19 mouse cellular contexts compared by ENCODE assay signal in the genomic region with DNA sequence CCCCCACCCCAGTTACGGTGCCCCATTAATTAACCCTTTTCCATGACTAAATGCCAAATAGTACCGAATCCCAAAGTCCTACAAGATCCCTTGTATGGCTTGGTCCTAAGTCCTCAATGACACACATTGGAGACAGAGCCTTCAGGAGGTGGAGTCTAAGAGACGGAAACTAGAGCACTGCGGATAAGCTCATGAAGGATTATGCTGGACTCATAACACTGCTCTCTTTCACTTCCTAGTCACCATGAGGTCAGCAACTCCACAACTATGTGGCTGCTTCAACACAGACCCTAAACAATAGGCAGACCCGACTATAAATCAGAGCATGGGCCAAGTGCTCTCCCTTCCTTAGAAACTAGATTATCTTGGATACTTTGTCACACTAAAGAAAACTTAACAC.
DNase-seq lines count a peak whose midpoint lies in the region; ATAC-seq and TF ChIP-seq lines count a peak whose summit lies in the region.
"Had no signal": no experiment of that assay in that cellular context is flagged by ENCODE, and none has a peak within 500 bp of the region (broad histone marks: within the 10 kb centered on the region; RNA-seq: fewer than 3 reads in every experiment).

No protein-coding gene starts in this region.

- no peaks in the 10 kb centered on the region for H3K27me3 ChIP-seq in liver, adult 2 months (ENCODE audit: control insufficient read depth, insufficient read depth, low read length)
- H3K27me3 ChIP-seq in liver, postnatal 0 days (ENCODE audit: insufficient read depth, low read length) = no peaks in the 10 kb centered on the region
- no peaks in the 10 kb centered on the region for H3K27me3 ChIP-seq in small intestine, adult 2 months (ENCODE audit: control insufficient read depth, insufficient read depth, low read length)
- H3K27me3 ChIP-seq: forebrain, embryonic 12.5 days; neural tube, embryonic 13.5 days had no signal

- peak overlapping the region; percentile 7; the same call in 1 of the 2 replicates for H3K4me2 ChIP-seq in liver, postnatal 0 days (ENCODE audit: low read depth, low read length)
- H3K4me2 ChIP-seq: forebrain, embryonic 12.5 days; midbrain, embryonic 11.5 days; neural tube, embryonic 13.5 days had no signal

- H3K9me3 ChIP-seq in liver, postnatal 0 days (ENCODE audit: low read length) = no peaks in the 10 kb centered on the region
- H3K9me3 ChIP-seq: forebrain, embryonic 12.5 days; neural tube, embryonic 13.5 days had no signal

- no peak overlapping the region for H3K9ac ChIP-seq in liver, adult 2 months (ENCODE audit: low read depth, low read length)
- H3K9ac ChIP-seq in liver, postnatal 0 days (replicated peaks) = no peak overlapping the region
- H3K9ac ChIP-seq: forebrain, embryonic 12.5 days; neural tube, embryonic 13.5 days had no signal

- H3K79me2 ChIP-seq in liver, adult 2 months (ENCODE audit: control insufficient read depth, insufficient read depth, low read length) = peaks cover 59% of the 10 kb centered on the region

- no peak for TF ChIP-seq EP300 in liver, postnatal 0 days (IDR thresholded peaks at IDR 0.05; ENCODE audit: low read depth)

- H3K27ac ChIP-seq in liver, adult 2 months (replicated peaks; ENCODE audit: insufficient read depth, low read depth, low read length) = 0 out of 2 replicates have a peak overlapping the region, but pooled peaks have one; percentile 5
- peak overlapping the region; percentile 12; the same call in 1 of the 2 replicates for H3K27ac ChIP-seq in embryonic fibroblast, embryonic 13.5 days (ENCODE audit: insufficient read depth, low read length)
- 0 out of 2 replicates have a peak overlapping the region, but pooled peaks have one; percentile 9 for H3K27ac ChIP-seq in liver, postnatal 0 days (ENCODE audit: low read depth)
- peak overlapping the region; percentile 79 for H3K27ac ChIP-seq in small intestine, adult 2 months (ENCODE audit: insufficient read depth, low read depth, low read length)
- H3K27ac ChIP-seq: forebrain, embryonic 12.5 days; kidney, postnatal 0 days; neural tube, embryonic 13.5 days had no signal

- DNase-seq in liver, adult 2 months (ENCODE audit: extremely low read depth, low read depth, low spot score) = no peak
- DNase-seq in liver = no peak
- DNase-seq in liver, postnatal 0 days = no peak
- DNase-seq in frontal cortex, postnatal 14 days (ENCODE audit: low spot score in 2 of 2) = no peak
- no peak for DNase-seq in cerebellum, adult 11-12 months
- no peak for DNase-seq in thymus, postnatal 10 days (ENCODE audit: low spot score in 2 of 2)
- DNase-seq: adrenal gland, adult 2 months; cerebellum, adult 11 months; cerebellum, postnatal 36 days; gastrocnemius, postnatal 10 days; kidney, adult 11 months; lung, adult 2 months; right cerebral cortex, postnatal 14 days had no signal

- no peak for ATAC-seq in liver, postnatal 0 days

- WGBS in liver, adult 2 months = 83% methylated on average over 5 of the region's 5 CpGs
- WGBS in liver, postnatal 0 days (ENCODE audit: insufficient replicate concordance) = 64% methylated on average over 5 of the region's 5 CpGs
- WGBS in small intestine, adult 2 months = 45% methylated on average over 5 of the region's 5 CpGs

- H3K4me3 ChIP-seq in liver, adult 2 months (ENCODE audit: insufficient read depth, low read depth, low read length) = no peak overlapping the region
- no peak overlapping the region for H3K4me3 ChIP-seq in embryonic fibroblast, embryonic 13.5 days (ENCODE audit: insufficient read depth, low read length)
- H3K4me3 ChIP-seq in liver, postnatal 0 days (ENCODE audit: low read depth, low read length) = no peak overlapping the region
- no peak overlapping the region for H3K4me3 ChIP-seq in small intestine, adult 2 months (ENCODE audit: low read depth, low read length)
- H3K4me3 ChIP-seq: forebrain, embryonic 12.5 days; neural tube, embryonic 13.5 days had no signal

- no peak for TF ChIP-seq CTCF in liver, adult 2 months (IDR thresholded peaks at IDR 0.05; ENCODE audit: low read depth, low read length)
- no peak for TF ChIP-seq CTCF in embryonic fibroblast, embryonic 13.5 days (IDR thresholded peaks at IDR 0.05; ENCODE audit: borderline replicate concordance, insufficient read depth, low read length)
- TF ChIP-seq CTCF in liver, postnatal 0 days (IDR thresholded peaks at IDR 0.05; ENCODE audit: low read depth) = no peak
- no peak for TF ChIP-seq CTCF in small intestine, adult 2 months (IDR thresholded peaks at IDR 0.05; ENCODE audit: extremely low read depth, insufficient read length, insufficient replicate concordance, low read depth, low read length)

- peaks cover 12% of the 10 kb centered on the region; the same call in 1 of the 2 replicates for H3K36me3 ChIP-seq in liver, adult 2 months (ENCODE audit: control insufficient read depth, insufficient read depth, low read length)
- no peaks in the 10 kb centered on the region; the same call in 1 of the 2 replicates for H3K36me3 ChIP-seq in liver, postnatal 0 days (replicated peaks; ENCODE audit: insufficient read depth, low read length)
- H3K36me3 ChIP-seq in small intestine, adult 2 months (ENCODE audit: control insufficient read depth, insufficient read depth, low read length) = peaks cover 12% of the 10 kb centered on the region
- H3K36me3 ChIP-seq: forebrain, embryonic 12.5 days; neural tube, embryonic 13.5 days had no signal

- TF ChIP-seq POLR2A in liver, adult 2 months (IDR thresholded peaks at IDR 0.05; ENCODE audit: extremely low read depth, insufficient read depth, low read length) = no peak
- no peak for TF ChIP-seq POLR2A in embryonic fibroblast, embryonic 13.5 days (IDR thresholded peaks at IDR 0.05; ENCODE audit: low read depth, low read length)
- TF ChIP-seq POLR2A in small intestine, adult 2 months (IDR thresholded peaks at IDR 0.05; ENCODE audit: low read depth, low read length) = no peak

- H3K4me1 ChIP-seq in liver, adult 2 months (ENCODE audit: control insufficient read depth, insufficient read depth, low read length) = peaks cover 25% of the 10 kb centered on the region
- peaks cover 6% of the 10 kb centered on the region; the same call in 1 of the 2 replicates for H3K4me1 ChIP-seq in embryonic fibroblast, embryonic 13.5 days (ENCODE audit: control insufficient read depth, insufficient read depth, low read length)
- peaks cover 11% of the 10 kb centered on the region for H3K4me1 ChIP-seq in liver, postnatal 0 days (ENCODE audit: insufficient read depth)
- peaks cover 27% of the 10 kb centered on the region; the same call in 1 of the 2 replicates for H3K4me1 ChIP-seq in small intestine, adult 2 months (ENCODE audit: control insufficient read depth, insufficient read depth, insufficient read length, low read length)
- H3K4me1 ChIP-seq: neural tube, embryonic 13.5 days had no signal

Comparison
In these comparisons a context has a peak if more than half of its experiments do, and no peak if none do; other contexts are left out.
1. H3K27ac ChIP-seq: peak in every context shown above with its lines; median percentile 79 in small intestine, adult 2 months; 12 in embryonic fibroblast, embryonic 13.5 days; 9 in liver, postnatal 0 days; 5 in liver, adult 2 months.